Mouse (Mus musculus): ENCODE results near the gene Immt. TPM values are rescaled to one million over a fixed set of nuclear protein-coding genes. Genes with fewer than 3 reads are reported as not detected.
"Not testable (repeated sequence)": the region's sequence is repeated elsewhere in the genome, so short reads cannot be mapped to it uniquely, and the experiment has no call there.

Immt gene
- total and polyA plus RNA-seq, 2 experiments: 34.3 to 100 TPM

DNA sequence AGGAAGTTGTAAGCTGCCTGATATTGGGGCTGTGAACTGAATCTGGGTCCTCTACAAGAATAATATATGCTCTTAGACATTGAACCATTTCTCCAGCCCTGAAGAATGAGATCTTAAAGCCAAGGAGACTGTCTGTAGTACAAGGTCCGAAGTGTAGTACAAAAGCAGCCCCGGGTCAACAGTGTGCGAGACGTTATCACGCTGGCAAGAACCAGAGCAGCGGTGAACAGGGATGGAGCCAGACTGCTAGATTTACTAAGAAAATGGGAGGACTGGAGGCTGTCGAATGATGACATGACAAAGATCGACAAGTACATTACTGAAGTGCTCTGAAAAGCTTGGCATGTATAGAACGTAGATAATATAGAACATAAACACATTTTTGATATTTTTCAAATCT lies 1.4 kb upstream of the Immt start:
- Histone ChIP-seq H3K4me1 (ENCODE audit: control insufficient read depth, insufficient read depth, low read length) (peaks cover 5% of the 10 kb centered on the region; the same call in 1 of the 2 replicates), H3K4me3 (ENCODE audit: insufficient read depth, low read depth, low read length) (no peak overlapping the region), H3K27ac (replicated peaks; ENCODE audit: insufficient read depth, low read depth, low read length) (no peak overlapping the region), H3K27me3 (ENCODE audit: control insufficient read depth, insufficient read depth, low read length) (no peaks in the 10 kb centered on the region), H3K36me3 (ENCODE audit: control insufficient read depth, insufficient read depth, low read length) (0 out of 2 replicates have a peak, but pooled peaks cover 2% of the 10 kb centered on the region), H3K79me2 (ENCODE audit: control insufficient read depth, insufficient read depth, low read length) (peaks cover 3% of the 10 kb centered on the region; the same call in 1 of the 2 replicates), H3K9ac (ENCODE audit: low read depth, low read length) (no peak overlapping the region)
- no peak for DNase-seq (ENCODE audit: extremely low read depth, low read depth, low spot score)
- no peak for TF ChIP-seq CTCF (IDR thresholded peaks at IDR 0.05; ENCODE audit: low read depth, low read length)
- TF ChIP-seq POLR2A (IDR thresholded peaks at IDR 0.05; ENCODE audit: extremely low read depth, insufficient read depth, low read length): no peak
- WGBS: 87% methylated on average over 9 of the region's 9 CpGs

DNA sequence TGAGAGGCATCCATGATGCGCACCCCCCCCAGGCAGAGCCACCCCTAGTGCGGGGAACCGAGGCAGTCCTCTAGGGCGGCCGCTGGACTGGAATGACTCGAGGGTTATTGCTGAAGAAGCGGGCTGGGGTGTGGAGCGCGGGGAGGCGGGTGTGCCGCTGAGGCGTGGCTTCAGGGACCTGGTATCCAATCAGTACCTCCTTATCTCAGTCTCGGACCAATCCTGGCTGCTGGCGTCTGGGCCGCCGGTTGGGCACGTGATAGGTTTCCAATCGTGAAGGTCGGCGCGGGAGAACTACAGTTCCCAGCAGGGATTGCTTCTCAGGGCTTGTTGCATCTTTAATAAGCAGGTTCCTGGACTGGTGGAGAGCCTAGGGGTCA lies 440 bp downstream of the Immt start:
- TF ChIP-seq POLR2A (IDR thresholded peaks at IDR 0.05; ENCODE audit: extremely low read depth, insufficient read depth, low read length): no peak
- TF ChIP-seq CTCF (IDR thresholded peaks at IDR 0.05; ENCODE audit: low read depth, low read length): no peak
- DNase-seq (ENCODE audit: extremely low read depth, low read depth, low spot score): peak; percentile 92
- H3K79me2 ChIP-seq (ENCODE audit: control insufficient read depth, insufficient read depth, low read length): peaks cover 9% of the 10 kb centered on the region; the same call in 1 of the 2 replicates
- no peaks in the 10 kb centered on the region for H3K27me3 ChIP-seq (ENCODE audit: control insufficient read depth, insufficient read depth, low read length)
- H3K4me3 ChIP-seq (ENCODE audit: insufficient read depth, low read depth, low read length): peak overlapping the region; percentile 88
- peak overlapping the region; percentile 94 for H3K27ac ChIP-seq (replicated peaks; ENCODE audit: insufficient read depth, low read depth, low read length)
- 0% methylated on average over 21 of the region's 21 CpGs for WGBS
- H3K9ac ChIP-seq (ENCODE audit: low read depth, low read length): peak overlapping the region; percentile 93
- peaks cover 5% of the 10 kb centered on the region; the same call in 1 of the 2 replicates for H3K4me1 ChIP-seq (ENCODE audit: control insufficient read depth, insufficient read depth, low read length)
- 0 out of 2 replicates have a peak, but pooled peaks cover 2% of the 10 kb centered on the region for H3K36me3 ChIP-seq (ENCODE audit: control insufficient read depth, insufficient read depth, low read length)

DNA sequence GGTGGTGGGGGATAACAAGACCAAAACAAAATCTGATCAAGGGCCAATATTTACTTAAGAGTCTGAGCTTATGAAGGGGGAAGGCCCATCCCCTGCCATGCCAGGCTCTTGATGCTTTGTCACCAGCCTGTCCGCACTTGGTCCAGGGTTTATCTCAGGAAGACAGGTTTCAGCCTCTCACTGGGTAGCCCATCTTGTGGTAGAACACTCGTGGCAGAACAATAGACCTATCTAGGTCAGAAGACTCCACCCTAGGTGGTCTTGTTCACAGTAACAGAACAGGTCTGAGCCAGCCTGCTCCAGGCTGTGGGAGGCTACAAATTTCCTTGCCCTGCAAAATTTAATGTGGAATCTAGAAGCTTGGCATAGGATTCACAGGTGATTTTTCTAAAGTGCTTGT lies 5.7 kb downstream of the Immt start:
- H3K4me3 ChIP-seq (ENCODE audit: insufficient read depth, low read depth, low read length): no peak overlapping the region
- H3K27me3 ChIP-seq (ENCODE audit: control insufficient read depth, insufficient read depth, low read length): no peaks in the 10 kb centered on the region
- peaks cover 22% of the 10 kb centered on the region; the same call in 1 of the 2 replicates for H3K79me2 ChIP-seq (ENCODE audit: control insufficient read depth, insufficient read depth, low read length)
- peaks cover 23% of the 10 kb centered on the region for H3K4me1 ChIP-seq (ENCODE audit: control insufficient read depth, insufficient read depth, low read length)
- 0 out of 2 replicates have a peak, but pooled peaks cover 2% of the 10 kb centered on the region for H3K36me3 ChIP-seq (ENCODE audit: control insufficient read depth, insufficient read depth, low read length)
- 83% methylated on average over 2 of the region's 2 CpGs for WGBS
- H3K27ac ChIP-seq (replicated peaks; ENCODE audit: insufficient read depth, low read depth, low read length): no peak overlapping the region
- TF ChIP-seq POLR2A (IDR thresholded peaks at IDR 0.05; ENCODE audit: extremely low read depth, insufficient read depth, low read length) (no peak), CTCF (IDR thresholded peaks at IDR 0.05; ENCODE audit: low read depth, low read length) (no peak)
- DNase-seq (ENCODE audit: extremely low read depth, low read depth, low spot score): no peak
- no peak overlapping the region for H3K9ac ChIP-seq (ENCODE audit: low read depth, low read length)

DNA sequence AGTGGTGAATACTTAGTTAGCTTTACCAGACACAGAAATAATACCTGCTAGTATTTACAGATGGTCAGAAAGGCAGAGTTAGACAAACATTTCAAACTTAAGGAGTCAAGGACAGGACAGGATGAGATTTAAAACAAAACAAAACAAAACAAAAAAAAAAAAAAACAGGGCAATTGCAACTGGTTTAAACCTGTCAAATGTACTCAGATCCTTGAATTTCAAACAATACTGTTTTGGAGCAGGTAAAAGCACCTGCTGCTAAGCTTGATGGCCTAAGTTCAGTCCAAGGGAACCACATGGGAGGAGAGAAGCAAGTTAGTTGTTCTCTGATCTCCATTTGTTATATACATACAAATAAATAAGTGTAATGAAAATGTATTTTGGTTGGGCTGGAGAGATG lies 8.7 kb downstream of the Immt start:
- Histone ChIP-seq H3K36me3 (ENCODE audit: control insufficient read depth, insufficient read depth, low read length) (no peaks in the 10 kb centered on the region), H3K27ac (replicated peaks; ENCODE audit: insufficient read depth, low read depth, low read length) (peak overlapping the region; percentile 28; the same call in 1 of the 2 replicates), H3K4me3 (ENCODE audit: insufficient read depth, low read depth, low read length) (no peak overlapping the region), H3K27me3 (ENCODE audit: control insufficient read depth, insufficient read depth, low read length) (no peaks in the 10 kb centered on the region), H3K9ac (ENCODE audit: low read depth, low read length) (no peak overlapping the region), H3K79me2 (ENCODE audit: control insufficient read depth, insufficient read depth, low read length) (peaks cover 26% of the 10 kb centered on the region; the same call in 1 of the 2 replicates), H3K4me1 (ENCODE audit: control insufficient read depth, insufficient read depth, low read length) (peaks cover 18% of the 10 kb centered on the region)
- TF ChIP-seq POLR2A (IDR thresholded peaks at IDR 0.05; ENCODE audit: extremely low read depth, insufficient read depth, low read length) (no peak), CTCF (IDR thresholded peaks at IDR 0.05; ENCODE audit: low read depth, low read length) (no peak)
- peak; percentile 17 for DNase-seq (ENCODE audit: extremely low read depth, low read depth, low spot score)

DNA sequence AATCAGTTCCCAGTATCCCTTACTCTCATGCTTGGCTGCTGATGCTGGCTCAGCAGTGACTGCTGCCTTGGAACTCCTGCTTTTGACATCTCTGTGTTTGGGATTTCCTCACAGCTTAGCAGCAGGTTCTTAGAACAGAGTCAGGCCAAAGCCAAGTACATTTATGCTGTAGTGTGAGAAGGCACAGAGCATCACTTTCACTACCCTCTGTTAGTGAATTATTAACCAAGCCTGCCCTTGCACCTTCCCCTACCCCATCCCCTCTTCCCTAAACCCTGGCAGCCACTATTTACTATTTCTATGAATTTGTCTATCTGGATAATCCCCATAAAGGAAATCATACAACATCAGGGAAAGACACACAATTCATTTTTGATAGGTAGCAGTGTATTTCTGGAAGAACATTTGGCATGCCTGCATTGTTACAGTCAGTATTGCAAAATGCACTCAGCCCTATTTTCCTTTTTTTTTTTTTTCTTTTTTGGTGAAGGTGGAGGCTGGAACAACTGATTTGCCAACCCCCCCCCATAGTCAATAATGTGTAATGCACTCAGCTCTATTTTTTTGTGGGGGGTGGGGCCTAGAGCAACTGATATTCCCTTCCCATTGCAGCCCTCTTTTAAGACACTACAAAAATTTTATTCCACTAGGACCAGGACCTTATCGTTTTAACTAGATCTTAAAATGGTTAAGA lies 9.6 kb downstream of the Immt start:
- WGBS: 76% methylated on average over 1 of the region's 1 CpGs
- Histone ChIP-seq H3K27me3 (ENCODE audit: control insufficient read depth, insufficient read depth, low read length) (no peaks in the 10 kb centered on the region), H3K4me3 (ENCODE audit: insufficient read depth, low read depth, low read length) (no peak overlapping the region), H3K9ac (ENCODE audit: low read depth, low read length) (no peak overlapping the region), H3K27ac (replicated peaks; ENCODE audit: insufficient read depth, low read depth, low read length) (peak overlapping the region; percentile 78; the same call in 1 of the 2 replicates), H3K79me2 (ENCODE audit: control insufficient read depth, insufficient read depth, low read length) (peaks cover 23% of the 10 kb centered on the region; the same call in 1 of the 2 replicates), H3K36me3 (ENCODE audit: control insufficient read depth, insufficient read depth, low read length) (peaks cover 7% of the 10 kb centered on the region), H3K4me1 (ENCODE audit: control insufficient read depth, insufficient read depth, low read length) (peaks cover 18% of the 10 kb centered on the region)
- peak; percentile 87 for DNase-seq (ENCODE audit: extremely low read depth, low read depth, low spot score)
- TF ChIP-seq POLR2A (IDR thresholded peaks at IDR 0.05; ENCODE audit: extremely low read depth, insufficient read depth, low read length) (no peak), CTCF (IDR thresholded peaks at IDR 0.05; ENCODE audit: low read depth, low read length) (no peak)

DNA sequence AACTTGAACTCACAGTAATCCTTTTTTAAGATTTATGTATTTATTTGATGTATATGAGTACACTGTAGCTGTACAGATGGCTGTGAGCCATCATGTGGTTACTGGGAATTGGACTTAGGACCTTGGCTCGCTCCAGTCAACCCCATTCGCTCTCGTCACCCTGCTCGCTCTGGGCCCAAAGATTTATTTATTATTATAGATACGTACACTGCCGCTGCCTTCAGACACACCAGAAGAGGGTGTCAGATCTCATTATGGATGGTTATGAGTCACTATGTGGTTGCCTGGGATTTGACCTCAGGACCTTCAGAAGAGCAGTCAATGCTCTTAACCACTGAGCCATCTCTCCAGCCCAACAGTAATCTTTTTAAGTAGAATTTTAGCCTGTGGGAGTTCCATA lies 15.8 kb downstream of the Immt start:
- Histone ChIP-seq H3K36me3 (ENCODE audit: control insufficient read depth, insufficient read depth, low read length) (peaks cover 28% of the 10 kb centered on the region), H3K79me2 (ENCODE audit: control insufficient read depth, insufficient read depth, low read length) (peaks cover 12% of the 10 kb centered on the region; the same call in 1 of the 2 replicates)
- 29% methylated on average over 6 of the region's 6 CpGs for WGBS
- H3K4me1 ChIP-seq (ENCODE audit: control insufficient read depth, insufficient read depth, low read length); H3K9ac ChIP-seq (ENCODE audit: low read depth, low read length); H3K27me3 ChIP-seq (ENCODE audit: control insufficient read depth, insufficient read depth, low read length); H3K4me3 ChIP-seq (ENCODE audit: insufficient read depth, low read depth, low read length); H3K27ac ChIP-seq (replicated peaks; ENCODE audit: insufficient read depth, low read depth, low read length): not testable (repeated sequence)
- peak; percentile 65 for DNase-seq (ENCODE audit: extremely low read depth, low read depth, low spot score)
